Mouse (Mus musculus): ENCODE results near the gene Matk.

- TF ChIP-seq CTCF (IDR thresholded peaks at IDR 0.05; ENCODE audit: low read depth) = no peak
- TF ChIP-seq EP300 (IDR thresholded peaks at IDR 0.05; ENCODE audit: low read depth) = no peak
Observed at GRCm38 (mm10) chr10:81286586-81286985, 33.9 kb downstream of the Matk start.
